Mouse (Mus musculus) forebrain, embryonic 14.5 days (tissue): Measurements from ENCODE around the gene Daam1. TPM values are rescaled to one million over a fixed set of nuclear protein-coding genes. Genes with fewer than 3 reads are reported as not detected.

Source experiments
- ATAC-seq: fragments of 200-750 bp; cut with Nextera tagmentation; 2 replicates; pipeline ENCODE4 v1.8.0; 2017; ENCODE audit warnings: mild to moderate bottlenecking, moderate library complexity
- DNase-seq: peaks from one replicate; pipeline ENCODE4 v3.0.0-alpha.2; 2015; ENCODE audit warnings: low spot score
- H3K27ac ChIP-seq: fragments of 300-500 bp; sonication (generic); 2 replicates; pipeline ENCODE4 v1.5.1; 2014; ENCODE audit warnings: low read depth, mild to moderate bottlenecking, control low read depth, low read length, moderate library complexity
- H3K27me3 ChIP-seq: fragments of 300-500 bp; sonication (generic); replicated peaks from 2 replicates; pipeline ENCODE4 v1.6.1; 2014; ENCODE audit warnings: low read length, control low read depth, mixed read lengths; ENCODE audit not compliant: control insufficient read depth, insufficient read depth
- H3K36me3 ChIP-seq: fragments of 300-500 bp; sonication (generic); 2 replicates; pipeline ENCODE4 v1.6.1; 2014; ENCODE audit warnings: low read length, control low read depth; ENCODE audit not compliant: control insufficient read depth, insufficient read depth
- H3K4me1 ChIP-seq: fragments of 300-500 bp; sonication (generic); 2 replicates; pipeline ENCODE4 v1.6.1; 2014; ENCODE audit warnings: antibody characterized with exemption, low read length, control low read depth; ENCODE audit not compliant: control insufficient read depth, insufficient read depth
- H3K4me2 ChIP-seq: fragments of 300-500 bp; sonication (generic); 2 replicates; pipeline ENCODE4 v1.6.1; 2014; ENCODE audit warnings: mild to moderate bottlenecking, control low read depth, low read length
- H3K4me3 ChIP-seq: fragments of 300-500 bp; sonication (generic); 2 replicates; pipeline ENCODE4 v1.5.1; 2014; ENCODE audit warnings: low read depth, low read length, control low read depth
- H3K9ac ChIP-seq: fragments of 300-500 bp; sonication (generic); 2 replicates; pipeline ENCODE4 v1.6.1; 2014; ENCODE audit warnings: mild to moderate bottlenecking, low read length, control low read depth, moderate library complexity
- H3K9me3 ChIP-seq: fragments of 300-500 bp; sonication (generic); replicated peaks from 2 replicates; pipeline ENCODE4 v1.6.1; 2016; ENCODE audit warnings: low read length, control low read depth, mixed read lengths; ENCODE audit not compliant: control insufficient read depth
- WGBS: fragments of 180-500 bp; shearing (Covaris S2); extraction: QIAGEN DNeasy Blood & Tissue Kit; methylation state at CpG from one replicate; pipeline ENCODE4 v1.1.7; 2014; 5-methylcytosine and 5-hydroxymethylcytosine counted together
- polyA plus RNA-seq: library from polyadenylated mRNA; unstranded; fragments of >200 nt; fragmentation: Nextera tagmentation; extraction: Ambion mirVana; gene quantifications from 2 replicates; pipeline ENCODE4 v1.2.1, GENCODE M21; 2014

Daam1 gene
- polyA plus RNA-seq, 1 experiment from 2014 or later, result 29.9 TPM

DNA sequence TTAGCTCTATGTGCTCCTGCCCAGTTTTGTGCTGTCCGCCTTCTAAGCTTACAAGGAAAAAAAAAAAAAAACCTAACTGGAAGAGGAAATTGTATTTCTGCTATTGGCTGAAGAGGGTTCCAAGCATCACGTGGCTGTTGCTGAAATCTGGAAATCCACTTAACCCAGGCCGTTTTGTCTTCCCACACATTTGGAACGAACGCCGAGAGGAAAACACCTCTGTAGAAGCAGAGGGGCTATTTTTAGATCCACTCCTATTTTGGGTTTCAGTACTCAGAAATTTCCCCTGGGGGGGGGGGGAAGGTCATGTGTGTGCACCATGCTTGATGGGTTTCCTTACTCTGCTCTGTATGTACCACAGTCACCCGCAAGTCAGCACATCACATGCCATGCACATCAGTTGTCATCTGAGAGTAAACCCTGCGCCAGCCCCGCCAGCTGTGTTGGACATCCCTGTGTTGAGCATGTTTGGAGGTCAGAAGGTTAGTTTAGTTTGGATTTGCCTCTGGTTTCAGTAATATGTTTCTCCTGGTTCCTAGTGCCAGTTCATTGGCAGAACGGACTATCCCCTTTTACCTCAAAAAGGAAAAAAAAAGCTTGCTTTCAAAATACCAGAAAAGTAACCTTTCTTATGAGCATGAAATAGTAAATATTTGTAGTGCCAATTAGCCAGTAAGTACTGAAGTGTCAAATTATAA, 33.1 kb downstream of the Daam1 start:
- H3K4me3 ChIP-seq, result no peak overlapping the region
- H3K27me3 ChIP-seq, result no peaks in the 10 kb centered on the region
- H3K4me2 ChIP-seq, result no peak overlapping the region
- no peak overlapping the region for H3K27ac ChIP-seq
- no peak for ATAC-seq
- DNase-seq, result no peak
- no peaks in the 10 kb centered on the region for H3K9me3 ChIP-seq
- peaks cover 11% of the 10 kb centered on the region for H3K4me1 ChIP-seq
- H3K36me3 ChIP-seq, result peaks cover 13% of the 10 kb centered on the region
- H3K9ac ChIP-seq, result no peak overlapping the region
- 82% methylated on average over 10 of the region's 10 CpGs for WGBS

DNA sequence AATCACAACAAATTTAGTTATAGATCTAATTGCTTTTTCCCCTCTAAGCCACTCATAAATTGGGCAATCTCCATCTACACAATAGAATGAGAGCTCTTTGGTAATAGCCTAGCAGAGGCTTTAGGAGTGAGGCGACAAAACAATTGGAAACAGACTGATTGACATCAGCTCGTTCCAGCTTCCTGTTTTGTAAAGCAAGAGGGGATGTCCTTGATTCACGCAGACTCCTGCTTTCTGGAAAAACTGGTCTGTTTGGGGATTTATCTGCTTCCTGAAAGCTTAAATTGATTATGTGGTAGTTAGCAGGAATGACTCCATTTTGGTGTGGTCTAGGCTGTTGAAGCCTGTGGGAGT, 33.6 kb downstream of the Daam1 start:
- H3K4me3 ChIP-seq, result no peak overlapping the region
- ATAC-seq (no peak), DNase-seq (no peak)
- WGBS, result 11% methylated on average over 3 of the region's 3 CpGs
- H3K4me1 ChIP-seq, result peaks cover 7% of the 10 kb centered on the region
- H3K27me3 ChIP-seq, result no peaks in the 10 kb centered on the region
- H3K36me3 ChIP-seq, result peaks cover 13% of the 10 kb centered on the region
- no peak overlapping the region for H3K9ac ChIP-seq
- no peak overlapping the region for H3K27ac ChIP-seq
- no peaks in the 10 kb centered on the region for H3K9me3 ChIP-seq
- no peak overlapping the region for H3K4me2 ChIP-seq

DNA sequence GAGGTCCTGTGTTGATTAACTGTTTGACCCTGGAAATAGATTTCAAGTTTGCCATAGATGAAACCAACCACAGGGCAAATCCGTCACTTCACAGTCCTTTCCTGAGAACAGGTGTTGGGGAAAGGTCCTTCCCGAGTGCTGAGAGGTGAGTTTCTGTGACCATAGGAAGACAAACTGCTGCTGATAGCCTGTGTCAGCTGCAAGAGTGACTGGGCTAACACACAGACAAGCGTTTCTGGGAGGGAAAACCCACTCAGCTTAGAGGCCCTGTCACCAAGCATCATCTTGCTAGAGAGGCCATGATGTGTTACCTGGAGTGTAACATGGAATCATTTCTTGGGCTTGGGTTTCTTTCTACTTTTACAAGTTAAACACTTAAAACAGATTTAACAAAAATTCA, 35.1 kb downstream of the Daam1 start:
- no peak overlapping the region for H3K27ac ChIP-seq
- H3K9me3 ChIP-seq, result no peaks in the 10 kb centered on the region
- no peaks in the 10 kb centered on the region for H3K27me3 ChIP-seq
- DNase-seq (no peak), ATAC-seq (no peak)
- H3K36me3 ChIP-seq, result peaks cover 3% of the 10 kb centered on the region; the same call in 1 of the 2 replicates
- no peak overlapping the region for H3K9ac ChIP-seq
- 86% methylated on average over 3 of the region's 3 CpGs for WGBS
- no peak overlapping the region for H3K4me3 ChIP-seq
- no peak overlapping the region for H3K4me2 ChIP-seq
- H3K4me1 ChIP-seq, result peaks cover 5% of the 10 kb centered on the region

DNA sequence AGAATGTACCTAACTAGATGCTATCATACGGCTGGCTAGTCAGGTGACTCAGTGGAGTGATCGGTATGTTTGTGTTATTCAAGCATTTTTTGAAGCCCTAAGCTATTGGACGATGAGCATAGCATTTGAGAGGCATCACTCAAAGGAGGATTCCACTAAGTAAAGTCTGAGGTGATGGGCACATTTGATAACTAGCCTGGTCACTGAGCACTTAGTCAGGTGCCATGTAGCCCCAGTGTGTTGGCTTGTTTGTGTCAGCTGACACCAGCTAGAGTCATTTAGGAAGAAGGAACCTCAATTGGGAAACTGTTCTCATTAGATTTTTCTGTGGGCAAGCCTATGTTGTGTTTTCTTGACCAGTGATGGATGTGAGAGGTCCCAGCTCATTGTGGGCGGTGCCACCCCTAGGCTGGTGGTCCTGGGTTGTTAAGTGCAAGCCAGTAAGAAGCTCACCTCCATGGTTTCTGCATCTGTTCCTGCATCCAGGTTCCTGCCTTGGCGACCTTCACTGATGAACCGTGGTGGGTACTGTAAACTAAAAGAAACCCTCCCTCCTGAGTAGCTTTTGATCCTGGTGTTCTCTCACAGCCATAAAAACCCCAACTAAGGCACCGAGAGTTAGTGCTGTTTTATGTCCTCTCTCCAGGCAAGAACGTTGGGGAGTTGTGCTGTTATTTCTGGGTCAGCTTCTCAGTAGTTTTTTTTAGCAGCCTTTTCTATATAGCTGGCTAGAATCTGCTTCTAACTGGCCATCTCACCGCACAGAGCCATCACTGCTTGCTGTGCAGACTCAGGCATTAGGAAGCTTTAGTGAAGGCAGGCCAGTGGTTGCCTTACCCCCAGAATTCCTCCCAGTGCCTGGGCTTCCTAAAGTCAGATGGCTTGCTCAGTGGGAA, 36.7 kb downstream of the Daam1 start:
- Histone ChIP-seq H3K4me1 (peaks cover 5% of the 10 kb centered on the region), H3K4me2 (no peak overlapping the region), H3K27me3 (no peaks in the 10 kb centered on the region), H3K9me3 (no peaks in the 10 kb centered on the region), H3K9ac (no peak overlapping the region), H3K36me3 (no peaks in the 10 kb centered on the region), H3K4me3 (no peak overlapping the region), H3K27ac (no peak overlapping the region)
- 88% methylated on average over 9 of the region's 9 CpGs for WGBS
- DNase-seq, result no peak
- no peak for ATAC-seq

DNA sequence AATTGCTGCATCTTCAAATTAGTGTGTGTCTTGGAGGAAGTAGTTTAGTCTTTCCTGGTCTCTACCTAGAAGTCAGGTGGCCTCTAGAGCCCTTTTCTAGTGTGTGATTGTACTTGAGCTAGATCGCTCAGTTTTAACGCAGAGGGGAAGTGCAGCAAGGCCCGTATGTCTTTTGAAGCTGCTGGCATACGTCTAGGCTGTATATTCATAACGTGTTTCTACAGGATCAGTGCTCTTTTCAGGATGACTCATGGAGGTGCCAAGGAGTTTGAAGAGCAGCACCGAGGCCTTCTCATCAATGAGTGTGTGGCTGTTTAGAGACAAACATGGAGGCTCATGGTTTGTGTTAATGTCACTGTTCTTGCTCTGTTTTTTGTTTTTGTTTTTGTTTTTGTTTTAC, 39.8 kb downstream of the Daam1 start:
- no peak overlapping the region for H3K4me3 ChIP-seq
- no peak overlapping the region for H3K27ac ChIP-seq
- no peak for ATAC-seq
- no peak overlapping the region for H3K9ac ChIP-seq
- H3K4me2 ChIP-seq, result no peak overlapping the region
- no peaks in the 10 kb centered on the region for H3K4me1 ChIP-seq
- no peaks in the 10 kb centered on the region for H3K36me3 ChIP-seq
- WGBS, result 89% methylated on average over 6 of the region's 6 CpGs
- DNase-seq, result no peak
- no peaks in the 10 kb centered on the region for H3K9me3 ChIP-seq
- no peaks in the 10 kb centered on the region for H3K27me3 ChIP-seq

DNA sequence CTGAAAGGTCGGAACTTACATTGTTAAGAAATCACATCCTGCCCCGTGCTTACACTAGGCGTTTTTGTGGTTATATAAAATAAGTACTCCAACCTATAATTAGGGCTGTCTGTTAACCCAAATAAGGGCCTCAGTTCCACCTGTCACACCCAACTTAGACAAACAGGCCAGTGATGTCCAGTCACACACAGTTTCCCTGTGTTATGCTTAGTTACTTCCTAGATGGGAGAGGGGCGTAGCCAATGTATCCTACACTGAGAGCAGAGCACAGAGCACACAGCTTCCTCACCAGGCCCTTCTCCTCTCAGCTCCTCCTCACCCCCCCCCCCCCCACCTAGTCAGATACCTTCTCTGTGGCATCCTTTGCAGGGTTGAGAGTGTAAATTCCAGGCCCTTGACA, 41.5 kb downstream of the Daam1 start:
- Histone ChIP-seq H3K27me3 (no peaks in the 10 kb centered on the region), H3K36me3 (no peaks in the 10 kb centered on the region), H3K9me3 (no peaks in the 10 kb centered on the region), H3K4me3 (no peak overlapping the region), H3K4me1 (no peaks in the 10 kb centered on the region), H3K9ac (no peak overlapping the region), H3K4me2 (no peak overlapping the region), H3K27ac (no peak overlapping the region)
- ATAC-seq (no peak), DNase-seq (no peak)
- 91% methylated on average over 4 of the region's 4 CpGs for WGBS

DNA sequence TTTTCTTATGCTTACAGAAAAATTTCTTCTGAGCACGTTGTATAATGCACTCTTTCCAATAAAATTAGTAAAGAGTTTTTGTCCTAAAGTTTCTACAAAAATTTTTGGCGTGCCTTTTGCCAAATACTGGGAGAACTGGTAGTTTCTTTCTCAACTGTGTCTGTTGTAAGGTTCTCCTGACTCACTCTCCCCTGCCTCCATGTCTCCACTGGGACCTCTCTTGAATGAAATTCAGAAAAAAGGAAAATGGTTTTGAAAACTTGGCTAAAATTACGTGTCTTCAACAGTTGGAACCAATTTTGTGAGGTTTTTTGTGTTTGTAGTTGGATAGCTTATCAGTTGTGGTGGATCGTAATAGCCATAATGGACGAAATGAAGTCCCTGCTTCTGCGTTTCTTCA, 43.7 kb downstream of the Daam1 start:
- no peak for DNase-seq
- ATAC-seq, result no peak
- Histone ChIP-seq H3K4me3 (no peak overlapping the region), H3K36me3 (no peaks in the 10 kb centered on the region), H3K9ac (no peak overlapping the region), H3K27ac (no peak overlapping the region), H3K27me3 (no peaks in the 10 kb centered on the region), H3K4me1 (peaks cover 6% of the 10 kb centered on the region), H3K4me2 (no peak overlapping the region), H3K9me3 (no peaks in the 10 kb centered on the region)
- WGBS, result 93% methylated on average over 6 of the region's 6 CpGs

DNA sequence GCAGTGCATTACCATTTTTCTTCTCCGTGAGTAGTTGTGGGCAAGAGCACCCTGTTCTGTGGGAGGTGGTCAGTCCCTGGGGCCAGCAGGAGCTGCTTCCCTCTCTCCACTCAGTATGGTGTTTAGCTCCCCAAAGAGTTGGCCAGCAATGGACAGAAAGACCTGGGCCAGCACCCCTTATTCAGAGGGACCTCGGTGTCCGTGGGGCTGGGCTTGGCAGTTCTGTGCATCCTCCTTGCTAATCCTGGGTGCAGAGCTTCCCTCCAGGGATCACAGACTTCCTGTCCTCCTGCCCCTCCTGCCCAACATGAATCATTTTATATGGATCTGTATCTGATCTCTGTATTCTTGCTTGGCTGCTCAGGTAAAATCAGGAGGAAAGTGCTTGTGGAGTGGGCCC, 44.1 kb downstream of the Daam1 start:
- Histone ChIP-seq H3K9ac (no peak overlapping the region), H3K4me2 (no peak overlapping the region), H3K27me3 (no peaks in the 10 kb centered on the region), H3K9me3 (no peaks in the 10 kb centered on the region), H3K4me3 (no peak overlapping the region), H3K4me1 (peaks cover 6% of the 10 kb centered on the region), H3K36me3 (no peaks in the 10 kb centered on the region), H3K27ac (no peak overlapping the region)
- DNase-seq (no peak), ATAC-seq (no peak)
- WGBS, result 91% methylated on average over 3 of the region's 3 CpGs
